Mouse (Mus musculus) myocyte (in vitro differentiated cells): ENCODE data around the gene Olfr512. TPM values are rescaled to one million over a fixed set of nuclear protein-coding genes. Genes with fewer than 3 reads are reported as not detected.

Source experiments
- H3K27me3 ChIP-seq: one replicate; pipeline ENCODE4 v1.6.1; 2011; ENCODE audit not compliant: control insufficient read depth, insufficient read depth, insufficient read length
- H3K36me3 ChIP-seq: one replicate; pipeline ENCODE4 v1.6.1; 2011; ENCODE audit not compliant: control insufficient read depth, insufficient read depth
- H3K4me2 ChIP-seq: one replicate; pipeline ENCODE4 v1.6.1; 2011; ENCODE audit warnings: low read depth, control low read depth
- H3K4me3 ChIP-seq: one replicate; pipeline ENCODE4 v1.5.1; 2011; ENCODE audit warnings: mild to moderate bottlenecking, control low read depth, moderate library complexity
- H3K79me2 ChIP-seq: one replicate; pipeline ENCODE4 v1.6.1; 2011; ENCODE audit not compliant: control insufficient read depth, insufficient read depth
- H3ac ChIP-seq: one replicate; pipeline ENCODE4 v1.6.1; 2011; ENCODE audit not compliant: control insufficient read depth, insufficient read length
- CEBPB ChIP-seq: IDR thresholded peaks from 2 replicates; pipeline ENCODE4 v1.6.1; 2011; ENCODE audit warnings: mild to moderate bottlenecking, moderate library complexity; ENCODE audit not compliant: poor library complexity, insufficient read depth, severe bottlenecking
- E2F4 ChIP-seq: IDR thresholded peaks from one replicate; pipeline ENCODE4 v1.6.1; 2011; ENCODE audit warnings: mild to moderate bottlenecking, control low read depth, moderate library complexity; ENCODE audit not compliant: insufficient read depth
- MAX ChIP-seq: IDR thresholded peaks from one replicate; pipeline ENCODE4 v1.6.1; 2011; ENCODE audit warnings: low read depth, mild to moderate bottlenecking, control low read depth
- MYOD1 ChIP-seq, 3 experiments: IDR thresholded peaks; one replicate each; pipeline ENCODE4 v1.6.1; 2011; ENCODE audit warnings: control low read depth in 2 of 3, low read depth in 2 of 3, mild to moderate bottlenecking in 2 of 3, moderate library complexity in 1 of 3; ENCODE audit not compliant: insufficient read length in 2 of 3, control insufficient read depth in 1 of 3
- MYOG ChIP-seq, 3 experiments: IDR thresholded peaks; one replicate each; pipeline ENCODE4 v1.6.1; 2011; ENCODE audit warnings: control low read depth in 2 of 3, low read depth in 2 of 3, mild to moderate bottlenecking in 2 of 3; ENCODE audit not compliant: insufficient read length in 2 of 3, control insufficient read depth in 1 of 3, insufficient read depth in 1 of 3
- POLR2A ChIP-seq: IDR thresholded peaks from one replicate; pipeline ENCODE4 v1.6.1; 2011; ENCODE audit warnings: low read depth, mild to moderate bottlenecking, control low read depth, moderate library complexity; ENCODE audit not compliant: insufficient read length
- POLR2AphosphoS2 ChIP-seq: IDR thresholded peaks from one replicate; pipeline ENCODE4 v1.6.1; 2011; ENCODE audit warnings: low read depth, control low read depth; ENCODE audit not compliant: insufficient read length
- REST ChIP-seq: IDR thresholded peaks from one replicate; pipeline ENCODE4 v1.6.1; 2011; ENCODE audit warnings: mild to moderate bottlenecking, control low read depth, moderate library complexity; ENCODE audit not compliant: insufficient read depth, insufficient read length
- SRF ChIP-seq: IDR thresholded peaks from one replicate; pipeline ENCODE4 v1.6.1; 2011; ENCODE audit warnings: low read depth; ENCODE audit not compliant: control insufficient read depth, insufficient read length
- TCF12 ChIP-seq: IDR thresholded peaks from one replicate; pipeline ENCODE4 v1.6.1; 2011; ENCODE audit warnings: mild to moderate bottlenecking, control low read depth; ENCODE audit not compliant: poor library complexity, insufficient read depth, severe bottlenecking
- TCF3 ChIP-seq: IDR thresholded peaks from one replicate; pipeline ENCODE4 v1.6.1; 2011; ENCODE audit warnings: low read depth, control low read depth; ENCODE audit not compliant: insufficient read length
- USF1 ChIP-seq: IDR thresholded peaks from one replicate; pipeline ENCODE4 v1.6.1; 2011; ENCODE audit warnings: low read depth, mild to moderate bottlenecking, control low read depth, moderate library complexity
- polyA plus RNA-seq: library from polyadenylated mRNA; unstranded; fragments of >200 nt; fragmentation: generic; extraction: Trizol; gene quantifications from one replicate; pipeline ENCODE4 v1.2.1, GENCODE M21; 2012; ENCODE audit warnings: missing spikeins

The Olfr512 gene
- not detected for polyA plus RNA-seq

DNA sequence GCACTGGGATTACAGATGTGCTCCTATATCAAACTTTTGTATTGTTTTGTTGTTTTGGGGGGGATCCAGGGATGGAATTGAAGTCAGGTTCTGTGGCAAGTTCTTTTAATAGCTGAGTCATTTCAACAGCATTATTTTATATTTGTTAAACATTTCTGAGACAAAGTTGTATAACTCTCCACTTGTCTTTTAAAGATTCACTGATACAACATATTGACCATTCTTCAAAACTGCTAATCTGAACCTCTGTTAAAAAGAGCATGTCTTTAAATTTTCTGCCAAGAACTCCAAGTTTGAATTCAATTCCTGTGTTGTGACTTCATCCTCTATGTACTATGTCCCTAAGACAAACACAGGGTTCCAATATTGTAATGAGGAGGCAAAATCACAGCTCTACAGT lies at the start of gene Olfr512:
TSS of gene Olfr512 (plus strand) at position 301 of the 400 bp plus-strand sequence.
- Histone ChIP-seq H3ac (no peak within 1 kb of the TSS), H3K4me2 (no peak within 1 kb of the TSS), H3K27me3 (no peaks in the 10 kb centered on the region), H3K36me3 (no peaks in the 10 kb centered on the region), H3K79me2 (no peaks in the 10 kb centered on the region), H3K4me3 (no peak within 1 kb of the TSS)
- TF ChIP-seq E2F4 (no peak), REST (no peak)

DNA sequence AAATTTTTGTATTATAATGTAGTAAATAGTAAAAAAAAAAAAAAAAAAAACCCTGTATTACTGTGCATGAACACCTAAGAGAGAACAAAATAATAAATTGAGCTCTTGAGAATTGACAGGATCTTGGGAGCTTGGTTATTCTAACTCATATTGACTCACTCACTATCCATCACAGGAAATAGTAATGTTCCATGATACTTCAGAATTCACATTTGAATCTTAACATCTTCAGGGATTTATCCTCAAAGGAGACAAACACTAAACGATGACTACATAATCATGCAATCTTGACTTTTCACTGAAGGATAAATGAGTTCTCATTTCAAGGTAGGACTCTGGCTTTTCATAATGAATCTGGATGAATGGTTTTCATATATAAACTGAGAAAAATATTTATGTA lies 47.0 kb upstream of the Olfr512 start, which contains the start of gene Olfr510:
TSS of gene Olfr510 (plus strand) at position 301 of the 400 bp plus-strand sequence.
- H3ac ChIP-seq, result no peak within 1 kb of the TSS
- no peak within 1 kb of the TSS for H3K4me3 ChIP-seq
- no peak for TF ChIP-seq E2F4
- TF ChIP-seq POLR2A, result no peak
- TF ChIP-seq SRF, result no peak
- no peaks in the 10 kb centered on the region for H3K27me3 ChIP-seq
- H3K79me2 ChIP-seq, result no peaks in the 10 kb centered on the region
- H3K36me3 ChIP-seq, result no peaks in the 10 kb centered on the region
- no peak within 1 kb of the TSS for H3K4me2 ChIP-seq

DNA sequence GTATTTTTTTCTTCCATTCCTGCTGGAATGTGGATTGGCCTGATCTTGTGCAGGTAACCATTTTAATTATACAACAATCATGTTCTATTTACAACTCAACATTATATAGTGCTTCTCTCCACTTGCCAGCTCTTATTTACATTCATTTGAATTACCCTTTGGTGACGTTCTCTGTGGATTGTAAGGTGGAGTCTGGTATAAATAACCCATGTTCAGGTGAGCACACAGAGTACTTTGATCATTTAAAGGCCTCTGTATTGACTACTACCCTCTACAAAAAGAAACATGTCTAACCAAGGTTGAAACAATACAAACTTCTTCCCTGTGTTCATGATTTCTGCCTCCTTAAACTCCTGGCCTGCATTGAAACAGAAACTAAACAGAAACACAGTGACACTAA lies 42.1 kb upstream of the Olfr512 start:
- no peaks in the 10 kb centered on the region for H3K36me3 ChIP-seq
- TF ChIP-seq POLR2AphosphoS2 (no peak), E2F4 (no peak), CEBPB (no peak), TCF3 (no peak), MYOD1 (IDR thresholded peaks at IDR 0.05; ENCODE audit: control insufficient read depth in 1 of 3, insufficient read length in 2 of 3, low read depth in 2 of 3) (no peak), POLR2A (no peak), USF1 (no peak), SRF (no peak), MYOG (IDR thresholded peaks at IDR 0.05; ENCODE audit: control insufficient read depth in 1 of 3, insufficient read depth in 1 of 3, insufficient read length in 2 of 3, low read depth in 2 of 3) (no peak), MAX (no peak), TCF12 (no peak), REST (no peak)
- no peak overlapping the region for H3K4me3 ChIP-seq
- no peaks in the 10 kb centered on the region for H3K79me2 ChIP-seq
- H3K27me3 ChIP-seq, result no peaks in the 10 kb centered on the region
- no peak overlapping the region for H3ac ChIP-seq
- no peak overlapping the region for H3K4me2 ChIP-seq

DNA sequence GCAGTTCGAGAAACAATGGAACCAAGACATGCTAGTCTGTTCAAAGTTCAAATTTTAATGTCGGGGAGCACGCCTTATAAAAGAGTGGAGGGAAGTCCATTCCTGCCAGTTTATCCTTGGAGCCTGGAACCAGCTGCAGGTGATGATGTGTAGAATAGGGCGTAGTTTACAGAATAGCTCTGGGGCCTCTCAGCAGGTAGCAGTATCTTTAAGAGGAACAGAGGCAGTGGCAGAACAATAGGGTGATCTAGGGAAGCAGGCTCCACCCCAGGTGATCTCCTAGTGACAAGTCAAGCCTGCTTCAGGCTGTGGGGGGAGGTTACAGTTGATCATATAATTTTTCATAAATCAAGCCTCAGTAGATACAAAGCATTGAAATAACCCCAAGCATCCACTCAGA lies 34.2 kb upstream of the Olfr512 start:
- TF ChIP-seq MYOD1 (IDR thresholded peaks at IDR 0.05; ENCODE audit: control insufficient read depth in 1 of 3, insufficient read length in 2 of 3, low read depth in 2 of 3), result no peak
- no peak for TF ChIP-seq TCF12
- TF ChIP-seq USF1, result no peak
- TF ChIP-seq REST, result no peak
- no peak for TF ChIP-seq TCF3
- no peak for TF ChIP-seq E2F4
- no peak for TF ChIP-seq CEBPB
- no peak for TF ChIP-seq POLR2A
- no peak for TF ChIP-seq MYOG (IDR thresholded peaks at IDR 0.05; ENCODE audit: control insufficient read depth in 1 of 3, insufficient read depth in 1 of 3, insufficient read length in 2 of 3, low read depth in 2 of 3)
- no peak for TF ChIP-seq POLR2AphosphoS2
- no peak for TF ChIP-seq MAX
- TF ChIP-seq SRF, result no peak
- Histone ChIP-seq H3K4me2 (no peak overlapping the region), H3K27me3 (no peaks in the 10 kb centered on the region), H3ac (no peak overlapping the region), H3K36me3 (no peaks in the 10 kb centered on the region), H3K79me2 (no peaks in the 10 kb centered on the region), H3K4me3 (no peak overlapping the region)

DNA sequence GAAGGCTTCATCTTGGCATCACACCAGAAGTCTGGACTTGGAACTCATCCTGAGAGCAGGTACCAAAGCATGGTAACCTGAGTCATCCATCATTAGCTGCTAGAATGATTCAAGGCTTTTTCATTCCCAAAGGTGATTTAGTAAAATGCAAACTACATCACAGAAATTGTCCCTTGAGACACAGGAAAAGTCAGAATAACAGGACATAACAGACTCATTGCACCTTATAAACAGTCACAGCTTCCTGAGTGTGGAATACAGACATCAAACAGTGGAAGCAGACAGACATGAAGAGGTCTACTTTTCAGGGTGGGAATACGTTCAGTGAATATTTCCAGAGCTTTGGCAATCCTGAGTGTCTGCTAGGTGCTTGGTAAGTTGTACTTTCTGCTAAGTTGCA lies 37.6 kb downstream of the Olfr512 start, which contains the start of gene Olfr513:
TSS of gene Olfr513 (plus strand) at position 301 of the 400 bp plus-strand sequence.
- Histone ChIP-seq H3K79me2 (no peaks in the 10 kb centered on the region), H3ac (no peak within 1 kb of the TSS), H3K4me2 (no peak within 1 kb of the TSS), H3K36me3 (no peaks in the 10 kb centered on the region), H3K4me3 (no peak within 1 kb of the TSS), H3K27me3 (no peaks in the 10 kb centered on the region)
- TF ChIP-seq SRF, result no peak
- no peak for TF ChIP-seq CEBPB
- TF ChIP-seq REST, result no peak
- TF ChIP-seq TCF3, result no peak
- TF ChIP-seq POLR2AphosphoS2, result no peak
- no peak for TF ChIP-seq E2F4
- no peak for TF ChIP-seq MAX
- TF ChIP-seq MYOG (IDR thresholded peaks at IDR 0.05; ENCODE audit: control insufficient read depth in 1 of 3, insufficient read depth in 1 of 3, insufficient read length in 2 of 3, low read depth in 2 of 3), result no peak
- TF ChIP-seq USF1, result no peak
- TF ChIP-seq MYOD1 (IDR thresholded peaks at IDR 0.05; ENCODE audit: control insufficient read depth in 1 of 3, insufficient read length in 2 of 3, low read depth in 2 of 3), result no peak
- no peak for TF ChIP-seq POLR2A
- TF ChIP-seq TCF12, result no peak
